Mouse (Mus musculus) mature B cell (primary cell): Measurements from ENCODE around the gene Calm2.

Source experiments
- in situ Hi-C: fragments of 300-500 bp; cut with MboI; formaldehyde crosslinking; loops from 2 replicates; pipeline ENCODE4 v1.14.3; 2019

Calm2 gene

DNA sequence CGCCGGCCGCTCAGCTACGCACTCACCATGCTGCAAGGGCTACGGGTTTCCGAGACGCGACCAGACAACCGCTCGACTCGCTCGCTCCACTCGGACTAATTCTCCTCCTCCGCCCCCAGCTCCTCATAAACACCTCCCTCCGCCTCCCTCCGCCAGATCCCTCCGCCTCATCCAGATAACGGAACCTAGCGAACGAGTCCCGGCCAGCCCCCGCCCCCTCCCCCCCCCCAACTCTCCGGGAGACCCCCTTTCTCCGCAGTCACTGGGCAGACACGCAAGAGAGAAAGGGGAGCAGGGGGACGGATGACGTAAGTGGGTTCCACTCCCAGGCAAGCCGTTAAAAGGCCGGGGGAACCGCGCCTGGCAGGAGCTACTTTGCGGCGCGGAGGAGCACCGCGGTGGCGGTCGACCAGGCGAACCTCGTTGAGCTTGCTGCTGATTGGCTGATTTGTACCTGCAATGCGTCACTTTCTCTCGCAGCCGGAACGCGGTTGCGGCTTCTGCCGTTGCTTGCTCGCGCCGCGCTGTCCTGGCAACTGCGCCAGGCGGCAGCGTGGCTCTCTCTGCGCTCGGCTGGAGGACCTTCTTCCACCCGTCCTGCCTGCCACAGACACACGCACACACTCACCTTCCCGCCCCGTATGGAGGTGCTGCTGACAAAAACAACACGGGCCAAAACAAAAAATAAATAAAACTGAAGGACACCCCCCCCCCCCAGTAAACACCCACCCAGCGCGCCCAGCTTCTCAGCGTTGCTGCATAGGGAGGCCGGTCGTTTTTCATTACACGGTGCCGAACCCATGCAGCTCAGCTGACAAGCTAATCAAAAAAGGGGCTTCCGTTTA lies at the start of gene Calm2:
TSS of gene Calm2 (minus strand) at position 169 of the 845 bp plus-strand sequence.
- in situ Hi-C loops: no loop called here

DNA sequence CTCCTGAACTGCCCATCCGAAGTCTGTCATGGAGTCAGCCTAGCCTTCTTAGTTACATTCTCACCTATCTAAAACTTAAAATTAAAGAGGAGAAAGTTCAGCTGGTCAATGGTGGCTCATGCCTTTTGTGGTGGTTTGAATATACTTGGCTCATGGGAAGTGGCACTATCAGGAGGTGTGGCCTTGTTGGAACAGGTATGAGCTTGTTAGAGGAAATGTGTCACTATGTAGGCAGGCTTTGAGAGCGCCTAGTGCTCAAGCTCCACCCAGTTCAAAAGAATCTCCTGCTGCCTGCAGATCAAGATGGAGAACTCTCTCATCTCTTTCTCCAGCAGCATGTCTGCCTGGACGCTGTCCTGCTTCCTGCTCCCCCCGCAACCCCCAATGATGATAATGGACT lies 48.8 kb upstream of the Calm2 start:
- in situ Hi-C loops: no loop called here

GRCm38 (mm10) chr17:87494310-87494709 lies 47.6 kb upstream of the Calm2 start:
- in situ Hi-C loops: no loop called here

GRCm38 (mm10) chr17:87492286-87492685 lies 45.6 kb upstream of the Calm2 start:
- in situ Hi-C loops: no loop called here

- in situ Hi-C loops: no loop called here
Observed at GRCm38 (mm10) chr17:87490295-87490694, 43.6 kb upstream of the Calm2 start.

DNA sequence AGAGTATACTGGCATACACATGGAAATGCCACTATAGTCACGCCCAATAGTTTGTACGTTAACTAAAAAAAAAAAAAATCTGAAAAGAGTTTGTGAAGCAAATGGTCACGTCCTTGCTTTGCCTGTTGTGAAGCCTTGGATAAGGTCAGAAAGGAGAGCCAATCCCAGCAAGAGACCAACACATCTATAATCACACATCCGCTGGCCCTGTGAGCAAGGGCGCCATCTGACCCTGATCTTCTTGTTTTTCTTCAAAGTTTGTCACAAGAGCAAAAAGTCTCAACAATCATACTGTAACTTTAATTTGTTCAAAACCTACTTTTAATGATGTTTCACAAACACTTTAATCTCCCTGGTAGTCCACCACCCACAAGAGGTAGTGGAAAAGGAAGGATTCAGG lies 39.0 kb upstream of the Calm2 start:
- in situ Hi-C loops: no loop called here

GRCm38 (mm10) chr17:87482867-87483266 lies 36.1 kb upstream of the Calm2 start:
- in situ Hi-C loops: no loop called here

DNA sequence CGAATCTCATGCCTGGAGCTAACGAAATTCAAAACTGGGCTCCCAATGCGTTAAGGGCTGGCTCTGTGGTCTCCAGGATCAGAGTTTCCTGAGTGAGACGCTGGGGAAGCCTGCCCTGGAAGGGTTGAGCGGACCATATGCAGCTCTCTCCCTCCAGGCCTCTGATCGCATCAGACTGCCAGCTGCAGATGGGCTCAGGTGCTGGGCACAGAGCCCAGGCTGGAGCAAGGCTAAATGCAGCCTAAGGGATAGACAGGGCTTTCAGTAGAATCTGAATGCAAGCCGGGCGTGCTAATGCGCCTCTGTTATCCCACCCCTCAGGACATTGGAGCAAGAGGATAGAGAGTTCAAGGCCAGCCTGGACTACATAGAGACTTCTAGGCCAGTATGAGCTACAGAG lies 31.8 kb upstream of the Calm2 start:
- in situ Hi-C loops: no loop called here

DNA sequence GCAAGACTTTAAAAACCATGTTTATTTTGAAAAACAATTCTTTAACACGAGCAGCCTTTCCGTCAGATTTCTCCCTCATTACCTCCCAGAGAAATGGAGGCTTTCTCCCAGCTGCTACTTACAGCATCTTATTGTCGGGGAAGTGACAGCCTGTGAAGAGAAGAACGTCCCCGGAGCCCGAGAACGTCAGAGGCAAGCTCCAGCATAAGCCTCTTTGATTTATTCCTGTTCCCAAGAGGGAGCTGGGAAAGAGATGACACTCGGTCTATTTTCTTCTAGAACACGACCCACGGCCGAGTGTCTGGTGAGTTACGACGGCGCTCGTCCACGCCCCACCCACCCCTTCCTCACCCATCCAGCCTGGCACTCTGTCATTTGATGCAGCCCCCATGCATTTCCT lies 30.9 kb upstream of the Calm2 start:
- in situ Hi-C loops: no loop called here

DNA sequence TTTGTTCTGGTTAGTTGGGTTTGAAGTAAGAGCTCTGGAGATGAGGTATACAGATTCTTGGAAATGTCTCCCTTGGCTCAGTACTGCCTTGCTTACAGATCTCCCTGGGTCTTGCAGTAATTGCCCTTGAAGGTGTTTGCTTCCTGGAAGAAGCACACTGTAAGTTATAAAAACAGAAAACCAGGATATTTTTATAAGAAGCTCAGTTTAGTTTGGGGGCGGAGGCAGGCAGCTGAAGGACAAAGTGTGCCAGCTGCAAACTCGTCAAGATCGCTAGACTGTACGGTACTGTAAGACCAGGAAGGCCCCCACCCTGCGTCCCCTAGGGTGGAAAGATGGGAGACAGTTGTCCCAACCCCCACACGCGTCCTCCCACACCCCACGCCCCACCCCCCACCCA lies 28.6 kb upstream of the Calm2 start:
- in situ Hi-C loops: no loop called here

DNA sequence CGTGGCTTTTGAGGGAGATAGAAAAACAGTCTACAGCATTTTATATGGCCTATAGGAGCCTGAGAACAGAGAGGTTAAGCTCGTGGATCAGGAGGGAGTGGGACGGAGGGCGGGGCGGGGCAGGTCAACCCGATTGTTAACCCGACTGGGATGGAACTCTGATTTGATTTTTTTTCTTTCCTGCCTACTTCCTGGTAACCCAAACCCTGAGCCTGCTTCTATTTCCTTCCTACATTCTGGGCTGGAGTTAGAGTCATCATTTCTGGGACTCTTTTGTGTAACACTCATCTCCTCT lies 27.7 kb upstream of the Calm2 start:
- in situ Hi-C loops: no loop called here

GRCm38 (mm10) chr17:87473736-87474500 lies 27.2 kb upstream of the Calm2 start:
- in situ Hi-C loops: no loop called here

DNA sequence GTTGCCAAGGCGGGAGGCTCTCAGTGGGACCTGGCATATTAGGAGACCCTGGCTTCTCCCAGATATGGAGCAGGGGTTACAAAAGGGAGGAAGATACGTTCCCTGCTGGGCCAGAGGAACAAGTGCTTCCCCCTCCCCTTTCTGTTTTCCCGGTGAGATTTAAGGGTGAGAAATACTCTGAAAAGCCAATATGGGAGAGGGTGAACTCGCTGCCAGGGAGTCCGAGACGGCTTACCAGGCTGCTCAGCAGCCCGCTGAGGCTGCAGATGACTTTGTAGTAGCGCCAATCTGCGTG lies 26.7 kb upstream of the Calm2 start:
- in situ Hi-C loops: no loop called here

DNA sequence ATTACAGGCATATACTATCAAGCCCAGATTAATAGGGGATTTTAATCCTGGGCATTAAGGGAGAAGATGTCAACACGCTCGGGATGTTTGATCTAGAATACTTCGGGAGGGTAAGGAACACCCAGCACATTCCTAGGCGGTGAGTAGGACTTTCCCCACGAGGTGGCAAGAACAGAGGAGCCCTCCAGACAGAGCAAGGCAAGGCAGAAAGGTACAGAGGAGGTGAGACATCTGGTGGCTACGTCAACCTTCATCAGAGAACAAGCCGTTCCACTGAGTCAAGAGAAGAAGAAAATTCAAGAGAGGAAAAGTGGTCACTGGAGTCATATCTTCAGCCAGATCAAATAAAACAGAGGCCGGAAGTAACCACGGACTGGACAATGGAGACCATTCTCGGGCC lies 26.1 kb upstream of the Calm2 start:
- in situ Hi-C loops: no loop called here

DNA sequence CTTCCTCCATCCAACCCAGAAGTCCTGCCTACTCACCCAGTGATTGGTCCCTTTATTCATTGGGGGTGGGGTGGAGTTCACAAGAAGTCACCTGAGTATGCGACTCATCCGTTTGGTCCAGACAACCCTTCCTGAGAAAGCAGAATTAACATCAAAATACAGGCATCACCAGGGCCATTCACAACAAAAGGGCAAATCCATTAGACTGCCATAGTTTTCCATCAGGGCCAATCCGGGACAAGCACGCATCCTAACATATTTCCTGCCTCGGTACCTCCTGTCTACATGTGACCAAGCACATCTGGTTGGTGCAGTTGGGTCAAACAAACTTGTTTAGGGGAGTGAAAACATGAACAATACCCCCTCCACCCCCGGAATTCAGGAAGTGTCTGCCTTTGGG lies 24.9 kb upstream of the Calm2 start:
- in situ Hi-C loops: no loop called here

GRCm38 (mm10) chr17:87470797-87471196 lies 24.1 kb upstream of the Calm2 start:
- in situ Hi-C loops: no loop called here

DNA sequence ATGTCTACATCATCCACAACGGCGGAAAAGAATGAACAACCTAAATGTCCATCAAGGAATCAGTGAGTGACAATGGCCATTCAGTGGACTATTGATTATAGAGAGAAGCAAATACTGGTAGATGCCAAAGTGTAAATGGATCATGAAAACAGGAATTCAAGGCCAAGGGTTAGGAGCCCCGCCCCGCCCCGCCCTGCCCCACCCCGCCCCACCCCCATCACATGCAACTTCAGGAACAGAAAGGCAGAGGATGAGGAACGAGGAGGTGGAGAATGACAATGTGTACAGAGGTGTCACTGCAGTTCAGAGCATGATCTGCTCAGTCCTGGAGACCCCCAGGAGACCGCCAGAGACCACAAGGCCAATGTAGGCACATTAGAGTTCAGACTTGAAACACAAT lies 23.5 kb upstream of the Calm2 start:
- in situ Hi-C loops: no loop called here

GRCm38 (mm10) chr17:87469428-87469827 lies 22.7 kb upstream of the Calm2 start:
- in situ Hi-C loops: no loop called here

- in situ Hi-C loops: no loop called here
Observed at GRCm38 (mm10) chr17:87468616-87469015, 21.9 kb upstream of the Calm2 start.

DNA sequence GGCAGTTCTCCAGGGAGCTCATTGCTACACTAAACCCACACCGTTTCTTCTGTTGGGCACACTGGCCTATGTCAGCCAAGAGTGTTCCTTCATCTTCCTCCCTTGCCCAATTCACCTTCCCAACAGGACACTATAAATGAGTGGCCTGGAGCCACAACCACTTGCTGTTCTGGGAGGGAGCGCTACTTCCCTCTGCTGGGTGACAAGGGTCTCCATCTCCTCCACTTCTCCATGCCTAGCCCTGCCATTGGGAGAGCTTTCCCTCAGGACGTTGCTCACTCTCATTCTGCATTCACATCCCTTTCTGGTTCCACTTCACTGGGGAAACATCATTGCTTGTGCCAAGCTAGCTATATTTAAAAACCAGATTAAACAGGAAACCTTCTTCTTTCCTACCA lies 14.8 kb upstream of the Calm2 start:
- in situ Hi-C loops: no loop called here

- in situ Hi-C loops: no loop called here
Observed at GRCm38 (mm10) chr17:87460669-87461498, 14.1 kb upstream of the Calm2 start.

- in situ Hi-C loops: no loop called here
Observed at GRCm38 (mm10) chr17:87459750-87460668, 13.3 kb upstream of the Calm2 start.
